Comparison of ENCODE assay signal across 19 mouse cellular contexts in genomic region chr14:12343451-12343941, GRCm38 (mm10). TPM values are rescaled to one million over a fixed set of nuclear protein-coding genes. Genes with fewer than 3 reads are reported as not detected.
DNase-seq lines count a peak whose midpoint lies in the region; ATAC-seq and TF ChIP-seq lines count a peak whose summit lies in the region.
"Had no signal": no experiment of that assay in that cellular context is flagged by ENCODE, and none has a peak within 500 bp of the region (broad histone marks: within the 10 kb centered on the region; RNA-seq: fewer than 3 reads in every experiment).

No protein-coding gene starts in this region.

- H3K4me3 ChIP-seq in left cerebral cortex, adult 2 months = peak overlapping the region; percentile 50
- peak overlapping the region; percentile 56 for H3K4me3 ChIP-seq in forebrain, embryonic 14.5 days (ENCODE audit: low read depth, low read length)
- no peak overlapping the region for H3K4me3 ChIP-seq in neural tube, embryonic 11.5 days (ENCODE audit: low read depth, low read length)
- H3K4me3 ChIP-seq: liver, embryonic 12.5 days; myocyte had no signal

- intact Hi-C loops in left cerebral cortex, adult 2 months (cut with DNase I) = no loop called here

- peak overlapping the region; percentile 64 for H3K4me2 ChIP-seq in forebrain, embryonic 14.5 days (ENCODE audit: low read length)
- no peak overlapping the region for H3K4me2 ChIP-seq in neural tube, embryonic 11.5 days (ENCODE audit: low read depth)
- H3K4me2 ChIP-seq: embryonic facial prominence, embryonic 15.5 days; liver, embryonic 12.5 days had no signal

- peak overlapping the region; percentile 91 for H3K9ac ChIP-seq in forebrain, embryonic 14.5 days (ENCODE audit: low read length)
- H3K9ac ChIP-seq in neural tube, embryonic 11.5 days (ENCODE audit: low read length) = no peak overlapping the region
- H3K9ac ChIP-seq: embryonic facial prominence, embryonic 15.5 days; liver, embryonic 12.5 days had no signal

- peaks cover 8% of the 10 kb centered on the region; the same call in 1 of the 2 replicates for H3K36me3 ChIP-seq in forebrain, embryonic 14.5 days (ENCODE audit: control insufficient read depth, insufficient read depth, low read length)
- no peaks in the 10 kb centered on the region for H3K36me3 ChIP-seq in neural tube, embryonic 11.5 days (ENCODE audit: control insufficient read depth, insufficient read depth, low read length)
- H3K36me3 ChIP-seq: embryonic facial prominence, embryonic 15.5 days; liver, embryonic 12.5 days had no signal

- H3K4me1 ChIP-seq in forebrain, embryonic 14.5 days (ENCODE audit: control insufficient read depth, insufficient read depth, low read length) = peaks cover 16% of the 10 kb centered on the region; the same call in 1 of the 2 replicates
- H3K4me1 ChIP-seq in neural tube, embryonic 11.5 days (ENCODE audit: control insufficient read depth, insufficient read depth, low read length) = no peaks in the 10 kb centered on the region; the same call in 1 of the 2 replicates
- H3K4me1 ChIP-seq: liver, embryonic 12.5 days had no signal

- peak overlapping the region; percentile 87 for H3K27ac ChIP-seq in left cerebral cortex, adult 2 months
- H3K27ac ChIP-seq in forebrain, embryonic 14.5 days (ENCODE audit: low read depth, low read length) = peak overlapping the region; percentile 98
- no peak overlapping the region for H3K27ac ChIP-seq in neural tube, embryonic 11.5 days (ENCODE audit: low read depth, low read length)
- H3K27ac ChIP-seq: embryonic facial prominence, embryonic 15.5 days; liver, embryonic 12.5 days had no signal

- DNase-seq in left cerebral cortex, adult 2 months (ENCODE audit: extremely low spot score in 1 of 2, low spot score in 2 of 2) = no peak
- DNase-seq in left cerebral cortex, adult 8-10 months (ENCODE audit: low spot score in 2 of 2) = no peak
- DNase-seq in embryo, embryonic 11 days = peak; percentile 53
- DNase-seq in forebrain, embryonic 14.5 days (ENCODE audit: low spot score) = peak; percentile 53
- DNase-seq in neural tube, embryonic 11.5 days (ENCODE audit: low spot score) = peak; percentile 36
- DNase-seq in natural killer cell, adult 2 months (ENCODE audit: low spot score in 2 of 2) = no peak
- DNase-seq in thymus, postnatal 4 days = no peak
- DNase-seq: adrenal gland, postnatal 25 days; cerebellum, adult 11-12 months; heart, postnatal 14 days; kidney, postnatal 36 days; lung, postnatal 10 days had no signal

- no peak for TF ChIP-seq CTCF in left cerebral cortex, adult 2 months (IDR thresholded peaks at IDR 0.05)

- no peak for ATAC-seq in forebrain, embryonic 14.5 days
- ATAC-seq in neural tube, embryonic 11.5 days (ENCODE audit: insufficient read depth, low FRiP score, low TSS enrichment) = no peak
- ATAC-seq: inflammation-experienced regulatory T-cells, adult 6 months; liver, embryonic 12.5 days had no signal

- H3K27me3 ChIP-seq in forebrain, embryonic 14.5 days (replicated peaks; ENCODE audit: control insufficient read depth, insufficient read depth, low read length) = peaks cover 21% of the 10 kb centered on the region
- H3K27me3 ChIP-seq in neural tube, embryonic 11.5 days (ENCODE audit: control insufficient read depth, insufficient read depth, low read length) = peaks cover 99% of the 10 kb centered on the region

- H3K9me3 ChIP-seq in forebrain, embryonic 14.5 days (replicated peaks; ENCODE audit: control insufficient read depth, low read length) = no peaks in the 10 kb centered on the region
- H3K9me3 ChIP-seq in neural tube, embryonic 11.5 days (ENCODE audit: control insufficient read depth, low read length) = no peaks in the 10 kb centered on the region
- H3K9me3 ChIP-seq: embryonic facial prominence, embryonic 15.5 days; liver, embryonic 12.5 days had no signal

- WGBS in forebrain, embryonic 14.5 days = 1% methylated on average over 20 of the region's 20 CpGs
- WGBS in neural tube, embryonic 11.5 days = under 1% methylated on average over 20 of the region's 20 CpGs

RNA-seq across cellular contexts. Expression of gene Fezf2, which starts 4.5 kb away (rescaled TPM):
- total RNA-seq in left cerebral cortex, adult 2 months (2021) = 10 to 100 TPM; 28.6 to 33.1 TPM
- total RNA-seq in left cerebral cortex, adult 8-10 months (2022) = 10 to 100 TPM; 25.8 to 29.3 (median 28.4) TPM
- polyA plus RNA-seq in forebrain, embryonic 14.5 days (2014; fragmentation: Nextera tagmentation; extraction: Ambion mirVana) = 69.6 and 81.3 TPM in 2 replicates
- not detected in 2 replicates for polyA plus RNA-seq in neural tube, embryonic 11.5 days (2014; fragmentation: Nextera tagmentation; extraction: Ambion mirVana)
- total RNA-seq: adrenal gland, postnatal 25 days; gastrocnemius, postnatal 4 days had no signal
- polyA plus RNA-seq: inflammation-experienced regulatory T-cells, adult 6 months; liver, embryonic 12.5 days; myocyte; spleen, adult 2 months; testis, adult 2 months had no signal

RNA-seq across cellular contexts. Expression of gene 3830406C13Rik, which starts 59.5 kb away (rescaled TPM):
- total RNA-seq in left cerebral cortex, adult 2 months (2021) = 10 to 100 TPM; 27.4 to 30.1 TPM
- 10 to 100 TPM; 26.6 to 32.3 (median 30.6) TPM for total RNA-seq in left cerebral cortex, adult 8-10 months (2022)
- polyA plus RNA-seq in forebrain, embryonic 14.5 days (2014; fragmentation: Nextera tagmentation; extraction: Ambion mirVana) = 44.0 and 44.7 TPM in 2 replicates
- polyA plus RNA-seq in neural tube, embryonic 11.5 days (2014; fragmentation: Nextera tagmentation; extraction: Ambion mirVana) = 20.7 and 21.3 TPM in 2 replicates

RNA-seq across cellular contexts. Expression of gene Gm49355, which starts 59.7 kb away (rescaled TPM):
- total RNA-seq in left cerebral cortex, adult 2 months (2021) = under 1 TPM in 1 of 2 experiments, not detected in 1; 0.20 TPM
- total RNA-seq in left cerebral cortex, adult 8-10 months (2022) = under 1 TPM; 0.11 to 0.27 (median 0.19) TPM
- 0.15 and 0.18 TPM in 2 replicates for polyA plus RNA-seq in forebrain, embryonic 14.5 days (2014; fragmentation: Nextera tagmentation; extraction: Ambion mirVana)
- polyA plus RNA-seq in neural tube, embryonic 11.5 days (2014; fragmentation: Nextera tagmentation; extraction: Ambion mirVana) = 0.12 and 0.16 TPM in 2 replicates
- total RNA-seq: adrenal gland, postnatal 25 days; heart, postnatal 14 days had no signal
- polyA plus RNA-seq: inflammation-experienced regulatory T-cells, adult 6 months had no signal

Comparison
In these comparisons a context has a peak if more than half of its experiments do, and no peak if none do; other contexts are left out.
1. DNase-seq: peak in embryo, embryonic 11 days (single experiment), forebrain, embryonic 14.5 days (single experiment) and neural tube, embryonic 11.5 days (single experiment); none in left cerebral cortex, adult 2 months (0 of 2), left cerebral cortex, adult 8-10 months (0 of 2), natural killer cell, adult 2 months (0 of 2) and thymus, postnatal 4 days (single experiment).